Mouse (Mus musculus) bone marrow macrophage, adult 2 months (primary cell): ENCODE data around the gene 9530068E07Rik.

Source experiments
- CTCF ChIP-seq: IDR thresholded peaks from 2 replicates; pipeline ENCODE4 v1.5.1; 2012; ENCODE audit warnings: low read depth, mild to moderate bottlenecking, low read length, moderate library complexity
- POLR2A ChIP-seq: IDR thresholded peaks from 2 replicates; pipeline ENCODE4 v1.6.1; 2012; ENCODE audit warnings: mild to moderate bottlenecking, low read depth, low read length, borderline replicate concordance

- TF ChIP-seq CTCF, result no peak
- TF ChIP-seq POLR2A, result no peak
Measured at GRCm38 (mm10) chr11:52364376-52364775, 31.9 kb upstream of the 9530068E07Rik start.
